Mouse (Mus musculus): ENCODE measurements around the gene Gm16405.
"Not testable (repeated sequence)": the region's sequence is repeated elsewhere in the genome, so short reads cannot be mapped to it uniquely, and the experiment has no call there.

Gene Gm16405

GRCm38 (mm10) chrX:54530908-54531307, at the start of gene Gm16405:
TSS of gene Gm16405 (plus strand) at chrX:54531208.
- not testable (repeated sequence) for DNase-seq (ENCODE audit: low spot score)

Measured in layer of hippocampus, adult 11-12 months (tissue).